Mouse (Mus musculus): ENCODE data around the gene Aoc3. TPM values are rescaled to one million over a fixed set of nuclear protein-coding genes. Genes with fewer than 3 reads are reported as not detected.

The Aoc3 gene
- polyA plus RNA-seq, 1 experiment from 2014 or later = not detected

Small RNAs within 50 kb of the gene (microRNA-seq; reads per million reads assigned to microRNA genes)
- not detected for gene Gm25593

Other genes with a start within 250 kb of the Aoc3 start
- 41.9 and 44.1 TPM in 2 replicates for gene Coasy, start 248.0 kb upstream of the Aoc3 start, polyA plus RNA-seq (2015; fragmentation: Nextera tagmentation; extraction: Ambion mirVana)
- gene Mlx, start 243.3 kb upstream of the Aoc3 start, polyA plus RNA-seq (2015; fragmentation: Nextera tagmentation; extraction: Ambion mirVana) = 88.1 and 91.0 TPM in 2 replicates
- gene Psmc3ip, start 235.2 kb upstream of the Aoc3 start, polyA plus RNA-seq (2015; fragmentation: Nextera tagmentation; extraction: Ambion mirVana) = 23.4 and 26.3 TPM in 2 replicates
- 25.1 and 27.7 TPM in 2 replicates for gene Retreg3, start 210.7 kb upstream of the Aoc3 start, polyA plus RNA-seq (2015; fragmentation: Nextera tagmentation; extraction: Ambion mirVana)
- 79.6 and 84.0 TPM in 2 replicates for gene Tubg1, start 210.7 kb upstream of the Aoc3 start, polyA plus RNA-seq (2015; fragmentation: Nextera tagmentation; extraction: Ambion mirVana)
- gene Tubg2, start 174.7 kb upstream of the Aoc3 start, polyA plus RNA-seq (2015; fragmentation: Nextera tagmentation; extraction: Ambion mirVana) = 34.6 and 38.2 TPM in 2 replicates
- gene Cntnap1, start 160.1 kb upstream of the Aoc3 start, polyA plus RNA-seq (2015; fragmentation: Nextera tagmentation; extraction: Ambion mirVana) = 2.6 and 2.8 TPM in 2 replicates
- gene Plekhh3, start 159.3 kb upstream of the Aoc3 start, polyA plus RNA-seq (2015; fragmentation: Nextera tagmentation; extraction: Ambion mirVana) = 8.7 and 10.2 TPM in 2 replicates
- gene Ccr10, start 155.2 kb upstream of the Aoc3 start, polyA plus RNA-seq (2015; fragmentation: Nextera tagmentation; extraction: Ambion mirVana) = 0.13 and 0.18 TPM in 2 replicates
- gene Ezh1, start 104.1 kb upstream of the Aoc3 start, polyA plus RNA-seq (2015; fragmentation: Nextera tagmentation; extraction: Ambion mirVana) = 20.4 and 20.7 TPM in 2 replicates
- 84.8 and 94.9 TPM in 2 replicates for gene Ramp2, start 84.6 kb upstream of the Aoc3 start, polyA plus RNA-seq (2015; fragmentation: Nextera tagmentation; extraction: Ambion mirVana)
- 110 and 115 TPM in 2 replicates for gene Vps25, start 76.9 kb upstream of the Aoc3 start, polyA plus RNA-seq (2015; fragmentation: Nextera tagmentation; extraction: Ambion mirVana)
- gene Wnk4, start 70.0 kb upstream of the Aoc3 start, polyA plus RNA-seq (2015; fragmentation: Nextera tagmentation; extraction: Ambion mirVana) = 7.0 and 7.7 TPM in 2 replicates
- 1.3 TPM in 2 replicates for gene Cntd1, start 51.6 kb upstream of the Aoc3 start, polyA plus RNA-seq (2015; fragmentation: Nextera tagmentation; extraction: Ambion mirVana)
- gene Coa3, start 51.5 kb upstream of the Aoc3 start, polyA plus RNA-seq (2015; fragmentation: Nextera tagmentation; extraction: Ambion mirVana) = 216 and 226 TPM in 2 replicates
- 166 and 188 TPM in 2 replicates for gene Becn1, start 28.3 kb upstream of the Aoc3 start, polyA plus RNA-seq (2015; fragmentation: Nextera tagmentation; extraction: Ambion mirVana)
- 118 and 122 TPM in 2 replicates for gene Psme3, start 14.4 kb upstream of the Aoc3 start, polyA plus RNA-seq (2015; fragmentation: Nextera tagmentation; extraction: Ambion mirVana)
- gene Aoc2, start 5.5 kb upstream of the Aoc3 start, polyA plus RNA-seq (2015; fragmentation: Nextera tagmentation; extraction: Ambion mirVana) = 1.9 and 2.4 TPM in 2 replicates
- not detected in 2 replicates for gene G6pc, start 37.0 kb downstream of the Aoc3 start, polyA plus RNA-seq (2015; fragmentation: Nextera tagmentation; extraction: Ambion mirVana)
- gene Aarsd1, start 87.0 kb downstream of the Aoc3 start, polyA plus RNA-seq (2015; fragmentation: Nextera tagmentation; extraction: Ambion mirVana) = 91.5 and 96.2 TPM in 2 replicates
- 4.8 and 8.0 TPM in 2 replicates for gene Gm27029, start 94.2 kb downstream of the Aoc3 start, polyA plus RNA-seq (2015; fragmentation: Nextera tagmentation; extraction: Ambion mirVana)
- 28.6 and 29.8 TPM in 2 replicates for gene Rundc1, start 94.5 kb downstream of the Aoc3 start, polyA plus RNA-seq (2015; fragmentation: Nextera tagmentation; extraction: Ambion mirVana)
- 2.3 and 2.8 TPM in 2 replicates for gene Ptges3l, start 94.7 kb downstream of the Aoc3 start, polyA plus RNA-seq (2015; fragmentation: Nextera tagmentation; extraction: Ambion mirVana)
- gene Rpl27, start 111.7 kb downstream of the Aoc3 start, polyA plus RNA-seq (2015; fragmentation: Nextera tagmentation; extraction: Ambion mirVana) = 301 and 310 TPM in 2 replicates
- 3.7 and 4.0 TPM in 2 replicates for gene Ifi35, start 117.8 kb downstream of the Aoc3 start, polyA plus RNA-seq (2015; fragmentation: Nextera tagmentation; extraction: Ambion mirVana)
- 108 and 111 TPM in 2 replicates for gene Rnd2, start 134.4 kb downstream of the Aoc3 start, polyA plus RNA-seq (2015; fragmentation: Nextera tagmentation; extraction: Ambion mirVana)
- gene Vat1, start 135.6 kb downstream of the Aoc3 start, polyA plus RNA-seq (2015; fragmentation: Nextera tagmentation; extraction: Ambion mirVana) = 92.1 and 96.6 TPM in 2 replicates
- gene Brca1, start 221.3 kb downstream of the Aoc3 start, polyA plus RNA-seq (2015; fragmentation: Nextera tagmentation; extraction: Ambion mirVana) = 2.9 TPM in 2 replicates
- gene Nbr1, start 221.5 kb downstream of the Aoc3 start, polyA plus RNA-seq (2015; fragmentation: Nextera tagmentation; extraction: Ambion mirVana) = 98.7 and 104 TPM in 2 replicates